Mouse (Mus musculus) brain, embryonic 14.5 days (tissue): ENCODE measurements around the gene Fkbp5.

Experiments
- CTCF ChIP-seq: fragments of 200-500 bp; IDR thresholded peaks from 2 replicates; pipeline ENCODE4 v1.5.1; 2012; ENCODE audit warnings: inconsistent platforms, mild to moderate bottlenecking, moderate library complexity, borderline replicate concordance; ENCODE audit not compliant: insufficient read depth, insufficient read length; ENCODE audit errors: extremely low read depth
- POLR2A ChIP-seq: fragments of 200-500 bp; IDR thresholded peaks from 2 replicates; pipeline ENCODE4 v1.6.1; 2012; ENCODE audit warnings: mild to moderate bottlenecking, inconsistent platforms, borderline replicate concordance; ENCODE audit not compliant: poor library complexity, insufficient read depth, insufficient read length, severe bottlenecking; ENCODE audit errors: extremely low read depth

GRCm38 (mm10) chr17:28431038-28431437 is 86.3 kb downstream of the Fkbp5 start:
- TF ChIP-seq CTCF, result no peak
- no peak for TF ChIP-seq POLR2A
